Mouse (Mus musculus) heart, adult 8-10 months (tissue): ENCODE results near the gene a. TPM values are rescaled to one million over a fixed set of nuclear protein-coding genes. Genes with fewer than 3 reads are reported as not detected.

Experiments used
- DNase-seq: peaks from one replicate; pipeline ENCODE4 v3.0.0; 2022; ENCODE audit warnings: low spot score
- total RNA-seq, 4 experiments: library from RNA; stranded (reverse); gene quantifications; 2 replicates each; pipeline ENCODE4 v1.2.4; 2022

a gene
- total RNA-seq, 4 experiments from 2014 or later: not detected

GRCm38 (mm10) chr2:154782856-154783650 lies 8.1 kb upstream of the a start:
- no peak for DNase-seq

GRCm38 (mm10) chr2:154785284-154785683 lies 5.9 kb upstream of the a start:
- DNase-seq: no peak

GRCm38 (mm10) chr2:154786187-154786586 lies 5.0 kb upstream of the a start:
- no peak for DNase-seq

- no peak for DNase-seq
Measured at GRCm38 (mm10) chr2:154786776-154787175, 4.4 kb upstream of the a start.

GRCm38 (mm10) chr2:154789381-154789780 lies 1.8 kb upstream of the a start:
- DNase-seq: no peak

GRCm38 (mm10) chr2:154789977-154790655 lies 1.1 kb upstream of the a start:
- DNase-seq: no peak

- DNase-seq: peak; percentile 70
Measured at GRCm38 (mm10) chr2:154791661-154792642, 750 bp downstream of the a start.

- no peak for DNase-seq
Measured at GRCm38 (mm10) chr2:154803372-154803771, 12.2 kb downstream of the a start.

- DNase-seq: no peak
Measured at GRCm38 (mm10) chr2:154803845-154804244, 12.6 kb downstream of the a start.

- no peak for DNase-seq
Measured at GRCm38 (mm10) chr2:154807689-154808088, 16.5 kb downstream of the a start.

- peak; percentile 34 for DNase-seq
Measured at GRCm38 (mm10) chr2:154809107-154809762, 18.0 kb downstream of the a start.

GRCm38 (mm10) chr2:154810821-154811220 lies 19.6 kb downstream of the a start:
- no peak for DNase-seq

- no peak for DNase-seq
Measured at GRCm38 (mm10) chr2:154813426-154813825, 22.2 kb downstream of the a start.

GRCm38 (mm10) chr2:154817089-154817488 lies 25.9 kb downstream of the a start:
- DNase-seq: no peak

- peak; percentile 23 for DNase-seq
Measured at GRCm38 (mm10) chr2:154817788-154818187, 26.6 kb downstream of the a start.

- no peak for DNase-seq
Measured at GRCm38 (mm10) chr2:154818599-154818998, 27.4 kb downstream of the a start.

GRCm38 (mm10) chr2:154820346-154820745 lies 29.1 kb downstream of the a start:
- DNase-seq: peak; percentile 7

GRCm38 (mm10) chr2:154826054-154826538 lies 34.9 kb downstream of the a start:
- no peak for DNase-seq

GRCm38 (mm10) chr2:154827521-154827920 lies 36.3 kb downstream of the a start:
- no peak for DNase-seq

- DNase-seq: no peak
Measured at GRCm38 (mm10) chr2:154832471-154832870, 41.3 kb downstream of the a start.
